Mouse (Mus musculus): ENCODE results near the gene Ssc5d. TPM values are rescaled to one million over a fixed set of nuclear protein-coding genes. Genes with fewer than 3 reads are reported as not detected.

The Ssc5d gene
- polyA plus RNA-seq, 1 experiment from 2014 or later, result 1.0 TPM

DNA sequence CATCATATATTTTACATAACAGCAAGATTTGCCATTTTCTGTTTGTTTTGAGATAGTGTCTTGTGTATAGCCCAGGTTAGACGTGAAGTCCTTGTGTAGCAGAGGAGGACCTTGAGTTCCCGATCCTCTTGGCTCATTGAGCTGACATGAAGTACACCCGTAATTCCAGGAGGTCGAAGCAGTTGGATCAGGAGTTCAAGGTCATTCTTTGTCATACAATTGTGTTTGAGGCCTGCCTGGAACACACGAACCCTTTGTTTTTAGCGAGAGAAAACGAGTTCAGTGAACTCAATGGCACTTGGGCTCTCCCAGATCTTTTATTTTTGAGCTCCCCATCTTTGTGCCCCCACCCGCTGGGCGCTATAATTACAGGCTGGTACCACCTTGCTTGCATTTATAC lies 23.2 kb upstream of the Ssc5d start:
- Histone ChIP-seq H3K36me3 (replicated peaks) (no peaks in the 10 kb centered on the region), H3K4me1 (peaks cover 15% of the 10 kb centered on the region; the same call in 1 of the 2 replicates), H3K4me3 (no peak overlapping the region), H3K27ac (no peak overlapping the region), H3K9ac (no peak overlapping the region), H3K27me3 (replicated peaks) (no peaks in the 10 kb centered on the region), H3K4me2 (no peak overlapping the region), H3K9me3 (no peaks in the 10 kb centered on the region)
- no peak for ATAC-seq (replicated peaks)
- 82% methylated on average over 9 of the region's 9 CpGs for WGBS

DNA sequence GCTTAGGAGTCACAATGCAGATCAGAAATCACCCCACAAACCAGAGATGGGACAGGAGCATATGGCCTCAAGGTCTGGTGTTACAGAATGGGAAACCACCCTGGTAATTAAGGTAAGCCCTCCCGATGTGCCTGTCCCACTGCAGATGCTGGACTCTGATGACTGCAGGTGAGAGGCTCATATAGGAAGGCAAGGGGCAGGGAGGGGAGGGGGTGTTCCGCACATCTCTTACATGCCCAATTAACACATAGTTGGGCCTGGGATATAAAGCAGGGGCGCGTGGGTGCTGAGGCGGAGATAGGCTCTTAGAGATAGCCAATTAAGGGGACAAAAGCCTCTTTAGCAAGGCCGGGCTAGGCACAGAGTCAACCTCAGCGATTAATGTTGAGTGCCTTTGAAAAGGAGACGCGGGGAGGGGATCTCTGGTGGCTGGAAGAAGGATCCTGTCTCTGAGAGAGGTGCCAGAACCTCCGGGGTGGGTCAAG lies 19.1 kb upstream of the Ssc5d start, which contains the start of gene Gm36210:
Gm36210 (minus strand) TSS at position 51 of the 485 bp plus-strand sequence.
- WGBS, result 42% methylated on average over 10 of the region's 10 CpGs
- Histone ChIP-seq H3K27me3 (replicated peaks) (no peaks in the 10 kb centered on the region), H3K36me3 (replicated peaks) (no peaks in the 10 kb centered on the region), H3K4me2 (no peak within 1 kb of the TSS), H3K9ac (no peak within 1 kb of the TSS), H3K4me3 (no peak within 1 kb of the TSS), H3K27ac (no peak within 1 kb of the TSS), H3K9me3 (no peaks in the 10 kb centered on the region), H3K4me1 (no peaks in the 10 kb centered on the region)
- ATAC-seq (replicated peaks), result no peak

DNA sequence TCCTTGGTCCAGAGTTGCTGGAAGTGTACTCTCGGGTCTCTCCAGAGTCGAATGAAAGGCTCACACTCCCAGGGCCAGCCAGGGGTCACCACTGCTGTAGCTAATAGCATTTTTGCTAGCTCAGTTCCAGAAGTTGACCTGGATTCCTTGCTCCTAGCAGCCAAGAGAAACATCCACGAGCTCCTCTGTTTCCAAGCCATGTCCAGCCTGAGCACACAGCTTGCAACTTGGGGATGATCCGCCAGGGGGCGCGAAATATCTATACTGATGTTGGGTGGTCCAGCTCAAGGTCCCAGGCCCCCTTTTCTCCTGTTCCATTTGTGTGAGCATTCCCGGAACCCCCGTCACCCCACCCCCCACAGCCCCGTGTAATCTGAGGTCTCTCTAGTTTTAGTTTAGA lies 14.0 kb upstream of the Ssc5d start:
- no peak for ATAC-seq (replicated peaks)
- Histone ChIP-seq H3K4me2 (no peak overlapping the region), H3K9me3 (no peaks in the 10 kb centered on the region), H3K4me3 (peak overlapping the region; percentile 6), H3K27ac (no peak overlapping the region), H3K27me3 (replicated peaks) (no peaks in the 10 kb centered on the region), H3K36me3 (replicated peaks) (no peaks in the 10 kb centered on the region), H3K4me1 (peaks cover 15% of the 10 kb centered on the region), H3K9ac (no peak overlapping the region)
- 38% methylated on average over 9 of the region's 9 CpGs for WGBS

DNA sequence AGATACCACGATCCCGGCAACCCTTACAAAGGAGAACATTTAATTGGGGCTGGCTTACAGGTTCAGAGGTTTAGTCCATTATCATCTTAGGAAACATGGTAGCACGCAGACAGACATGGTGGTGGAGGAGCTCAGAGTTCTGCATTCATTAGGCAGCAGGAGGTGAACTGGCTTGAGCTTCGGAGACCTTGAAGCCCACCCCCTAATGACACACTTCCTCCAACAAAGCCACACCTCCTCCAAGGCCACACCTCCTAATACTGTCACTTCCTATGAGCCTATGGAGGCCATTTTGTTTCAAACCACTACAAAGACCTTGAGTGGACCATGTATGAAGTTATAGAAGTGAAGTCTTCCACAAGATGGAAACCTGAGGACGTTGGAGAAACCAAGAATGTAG lies 13.3 kb upstream of the Ssc5d start:
- Histone ChIP-seq H3K27me3 (replicated peaks) (no peaks in the 10 kb centered on the region), H3K9ac (no peak overlapping the region), H3K4me2 (no peak overlapping the region), H3K36me3 (replicated peaks) (no peaks in the 10 kb centered on the region), H3K4me3 (peak overlapping the region; percentile 6), H3K4me1 (peaks cover 22% of the 10 kb centered on the region), H3K9me3 (no peaks in the 10 kb centered on the region), H3K27ac (no peak overlapping the region)
- WGBS, result 64% methylated on average over 5 of the region's 5 CpGs
- no peak for ATAC-seq (replicated peaks)

DNA sequence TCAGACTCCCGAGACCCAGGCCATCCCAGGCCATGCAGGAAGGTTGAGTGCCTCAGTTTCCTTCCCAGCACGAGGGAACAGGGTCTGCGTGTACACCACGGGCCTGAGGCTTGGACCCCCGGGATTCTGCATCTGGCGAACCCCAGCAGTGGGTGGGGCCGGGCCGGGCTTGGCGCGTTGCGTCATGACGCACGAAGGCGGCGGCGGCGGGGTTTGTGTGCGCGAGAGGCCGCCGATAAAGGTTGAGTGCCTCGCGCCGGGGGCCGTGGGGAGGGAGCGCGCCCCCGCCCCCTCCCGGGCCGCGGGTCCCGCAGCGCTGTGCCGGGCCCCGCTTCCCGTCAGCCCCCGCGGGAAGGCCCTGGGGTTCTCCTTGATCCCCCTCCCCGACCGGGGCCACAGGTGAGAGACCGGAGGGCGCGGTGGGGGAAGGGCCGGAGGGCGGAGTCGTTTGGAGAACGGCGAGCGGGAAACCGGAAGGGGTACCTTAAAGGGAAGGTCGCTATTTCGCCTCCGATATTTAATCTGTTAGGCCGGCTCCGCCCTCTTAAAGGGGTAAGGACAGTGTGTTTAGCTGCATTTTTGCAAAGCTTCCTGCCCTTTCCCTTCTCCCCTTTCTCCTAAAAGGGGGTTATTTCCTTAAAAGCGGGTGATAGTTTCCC lies 10.4 kb upstream of the Ssc5d start, which contains the start of gene Zfp628:
Zfp628 (plus strand) TSS at position 211 of the 659 bp plus-strand sequence.
- ATAC-seq (replicated peaks), result peak; percentile 92
- peak within 1 kb of the TSS; percentile 68 for H3K4me2 ChIP-seq
- H3K4me1 ChIP-seq, result peaks cover 27% of the 10 kb centered on the region
- no peaks in the 10 kb centered on the region for H3K27me3 ChIP-seq (replicated peaks)
- H3K27ac ChIP-seq, result peak within 1 kb of the TSS; percentile 99
- H3K9me3 ChIP-seq, result no peaks in the 10 kb centered on the region
- H3K9ac ChIP-seq, result peak within 1 kb of the TSS; percentile 67
- WGBS, result under 1% methylated on average over 46 of the region's 56 CpGs
- peaks cover 4% of the 10 kb centered on the region for H3K36me3 ChIP-seq (replicated peaks)
- peak within 1 kb of the TSS; percentile 64 for H3K4me3 ChIP-seq

DNA sequence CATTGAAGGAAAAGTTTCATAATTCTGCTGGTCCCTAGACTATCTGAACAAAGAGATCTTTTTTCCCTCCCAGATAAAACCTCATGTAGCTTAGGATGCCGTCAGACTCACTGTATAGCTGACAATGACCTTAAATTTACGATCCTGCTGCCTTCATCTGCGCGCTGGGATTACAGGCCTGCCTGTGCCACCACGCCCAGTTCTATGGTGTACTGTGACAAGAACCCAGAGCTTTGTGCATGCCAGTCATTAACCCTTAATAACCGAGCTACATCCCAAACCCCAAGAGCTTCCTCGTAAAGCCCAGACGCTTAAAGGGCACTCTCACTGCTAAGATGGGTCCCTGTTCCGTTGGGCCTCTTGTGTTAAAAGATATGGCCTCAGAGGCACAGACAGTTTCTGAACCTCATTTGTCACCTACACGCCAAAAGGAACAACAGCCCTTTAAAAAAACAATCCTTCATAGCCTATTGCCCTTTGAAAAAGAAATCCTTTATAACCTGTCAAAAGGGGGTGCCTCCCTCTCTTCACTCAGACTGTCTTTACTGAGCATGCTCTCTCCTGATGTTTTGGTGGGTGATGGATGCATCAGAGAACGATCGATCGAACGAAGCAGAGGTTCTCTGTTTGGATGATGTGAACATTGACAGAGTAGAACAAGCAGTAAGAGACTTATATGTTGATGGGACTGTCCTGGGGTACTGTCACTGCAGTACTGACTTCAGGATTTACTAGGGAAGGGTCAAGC lies 9.7 kb upstream of the Ssc5d start:
- Histone ChIP-seq H3K9ac (peak overlapping the region; percentile 67), H3K36me3 (replicated peaks) (peaks cover 10% of the 10 kb centered on the region), H3K27me3 (replicated peaks) (no peaks in the 10 kb centered on the region), H3K27ac (peak overlapping the region; percentile 99), H3K4me1 (peaks cover 30% of the 10 kb centered on the region), H3K9me3 (no peaks in the 10 kb centered on the region), H3K4me3 (peak overlapping the region; percentile 64), H3K4me2 (peak overlapping the region; percentile 68)
- 11% methylated on average over 14 of the region's 14 CpGs for WGBS
- peak; percentile 48 for ATAC-seq (replicated peaks)

DNA sequence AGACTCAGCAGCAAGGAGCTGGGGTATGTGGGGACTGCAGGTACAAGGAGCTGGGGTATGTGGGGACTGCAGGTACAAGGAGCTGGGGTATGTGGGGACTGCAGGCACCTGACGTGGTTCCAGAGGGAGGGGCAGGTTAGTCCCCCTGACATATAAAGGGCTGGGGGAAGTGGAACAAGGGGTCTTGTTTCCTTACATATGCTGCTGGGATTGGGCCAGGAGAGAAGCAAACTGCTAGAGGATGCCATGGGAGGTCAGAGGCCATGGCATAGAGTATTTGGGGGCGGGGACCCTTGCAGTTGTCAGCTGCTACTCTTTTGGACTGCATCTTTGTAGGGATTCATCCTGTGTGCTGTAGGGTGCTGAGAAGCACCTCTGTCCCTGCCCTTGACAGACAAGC lies 8.1 kb upstream of the Ssc5d start:
- Histone ChIP-seq H3K36me3 (replicated peaks) (peaks cover 10% of the 10 kb centered on the region), H3K9ac (no peak overlapping the region; the same call in 1 of the 2 replicates), H3K9me3 (no peaks in the 10 kb centered on the region), H3K27ac (peak overlapping the region; percentile 99), H3K4me1 (peaks cover 44% of the 10 kb centered on the region), H3K27me3 (replicated peaks) (no peaks in the 10 kb centered on the region), H3K4me2 (no peak overlapping the region), H3K4me3 (no peak overlapping the region)
- WGBS, result 90% methylated on average over 2 of the region's 2 CpGs
- ATAC-seq (replicated peaks), result no peak

DNA sequence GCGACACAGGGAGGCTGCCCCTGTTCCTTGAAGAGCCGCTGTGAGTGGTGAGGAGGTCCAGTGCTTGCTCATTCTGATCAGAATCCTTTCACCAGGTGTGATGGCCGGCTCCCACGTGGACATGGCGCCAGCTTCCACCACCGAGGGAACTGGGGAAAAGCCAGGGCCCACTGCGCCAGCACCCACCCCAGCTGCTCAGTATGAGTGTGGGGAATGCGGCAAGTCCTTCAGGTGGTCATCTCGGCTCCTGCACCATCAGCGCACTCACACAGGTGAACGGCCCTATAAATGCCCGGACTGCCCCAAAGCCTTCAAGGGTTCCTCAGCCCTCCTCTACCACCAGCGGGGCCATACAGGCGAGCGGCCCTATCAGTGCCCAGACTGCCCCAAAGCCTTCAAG lies 6.9 kb upstream of the Ssc5d start:
- Histone ChIP-seq H3K9ac (no peak overlapping the region), H3K4me1 (peaks cover 54% of the 10 kb centered on the region), H3K27me3 (replicated peaks) (no peaks in the 10 kb centered on the region), H3K4me3 (no peak overlapping the region), H3K9me3 (no peaks in the 10 kb centered on the region), H3K4me2 (no peak overlapping the region), H3K36me3 (replicated peaks) (peaks cover 10% of the 10 kb centered on the region), H3K27ac (no peak overlapping the region)
- 90% methylated on average over 15 of the region's 15 CpGs for WGBS
- no peak for ATAC-seq (replicated peaks)

DNA sequence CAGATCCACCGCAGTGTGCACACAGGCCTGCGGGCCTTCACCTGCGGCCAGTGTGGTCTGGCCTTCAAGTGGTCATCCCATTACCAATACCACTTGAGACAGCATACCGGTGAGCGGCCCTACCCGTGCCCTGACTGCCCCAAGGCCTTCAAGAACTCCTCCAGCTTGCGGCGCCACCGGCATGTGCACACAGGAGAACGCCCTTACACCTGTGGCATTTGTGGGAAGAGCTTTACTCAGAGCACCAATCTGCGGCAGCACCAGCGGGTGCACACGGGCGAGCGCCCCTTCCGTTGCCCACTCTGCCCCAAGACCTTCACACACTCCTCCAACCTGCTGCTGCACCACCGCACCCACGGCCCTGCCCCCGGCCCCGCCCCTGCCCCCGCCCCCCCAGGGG lies 6.5 kb upstream of the Ssc5d start:
- Histone ChIP-seq H3K27me3 (replicated peaks) (no peaks in the 10 kb centered on the region), H3K4me3 (no peak overlapping the region), H3K9me3 (no peaks in the 10 kb centered on the region), H3K4me2 (no peak overlapping the region), H3K36me3 (replicated peaks) (peaks cover 10% of the 10 kb centered on the region), H3K9ac (no peak overlapping the region), H3K27ac (no peak overlapping the region), H3K4me1 (peaks cover 57% of the 10 kb centered on the region)
- no peak for ATAC-seq (replicated peaks)
- 90% methylated on average over 18 of the region's 21 CpGs for WGBS

DNA sequence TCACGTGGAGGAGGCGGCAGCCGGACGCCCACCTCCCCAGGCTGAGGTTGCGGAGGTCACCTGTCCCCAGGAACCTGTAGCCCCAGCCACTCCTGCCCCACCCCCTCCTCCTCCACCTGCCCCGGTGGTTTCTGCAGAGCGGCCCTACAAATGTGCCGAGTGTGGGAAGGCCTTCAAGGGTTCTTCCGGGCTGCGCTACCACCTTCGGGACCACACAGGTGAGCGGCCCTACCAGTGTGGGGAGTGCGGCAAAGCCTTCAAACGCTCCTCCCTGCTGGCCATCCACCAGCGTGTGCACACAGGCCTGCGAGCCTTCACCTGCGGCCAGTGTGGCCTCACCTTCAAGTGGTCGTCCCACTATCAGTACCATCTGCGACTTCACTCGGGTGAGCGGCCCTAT lies 5.6 kb upstream of the Ssc5d start:
- 93% methylated on average over 21 of the region's 21 CpGs for WGBS
- no peak for ATAC-seq (replicated peaks)
- Histone ChIP-seq H3K9me3 (no peaks in the 10 kb centered on the region), H3K4me3 (no peak overlapping the region), H3K36me3 (replicated peaks) (peaks cover 10% of the 10 kb centered on the region), H3K4me2 (no peak overlapping the region), H3K27me3 (replicated peaks) (no peaks in the 10 kb centered on the region), H3K9ac (no peak overlapping the region), H3K4me1 (peaks cover 60% of the 10 kb centered on the region), H3K27ac (no peak overlapping the region)

DNA sequence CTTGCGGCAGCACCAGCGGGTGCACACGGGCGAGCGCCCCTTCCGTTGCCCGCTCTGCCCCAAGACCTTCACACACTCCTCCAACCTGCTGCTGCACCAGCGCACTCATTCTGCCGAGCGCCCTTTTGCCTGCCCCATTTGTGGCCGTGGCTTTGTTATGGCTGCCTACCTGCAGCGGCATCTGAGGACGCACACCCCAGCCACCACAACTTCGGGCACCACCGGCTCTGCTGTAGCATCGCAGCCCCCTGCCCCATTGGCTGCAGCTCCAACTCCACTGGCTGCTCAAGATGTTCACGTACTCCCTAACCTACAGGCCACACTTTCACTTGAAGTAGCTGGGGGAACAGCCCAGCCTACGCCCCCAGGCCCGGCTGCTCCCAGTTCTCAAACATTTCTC lies 5.1 kb upstream of the Ssc5d start:
- Histone ChIP-seq H3K36me3 (replicated peaks) (peaks cover 10% of the 10 kb centered on the region), H3K27me3 (replicated peaks) (no peaks in the 10 kb centered on the region), H3K4me2 (no peak overlapping the region), H3K4me1 (peaks cover 65% of the 10 kb centered on the region), H3K27ac (peak overlapping the region; percentile 99), H3K9ac (no peak overlapping the region), H3K9me3 (no peaks in the 10 kb centered on the region), H3K4me3 (no peak overlapping the region)
- no peak for ATAC-seq (replicated peaks)
- 85% methylated on average over 19 of the region's 19 CpGs for WGBS

DNA sequence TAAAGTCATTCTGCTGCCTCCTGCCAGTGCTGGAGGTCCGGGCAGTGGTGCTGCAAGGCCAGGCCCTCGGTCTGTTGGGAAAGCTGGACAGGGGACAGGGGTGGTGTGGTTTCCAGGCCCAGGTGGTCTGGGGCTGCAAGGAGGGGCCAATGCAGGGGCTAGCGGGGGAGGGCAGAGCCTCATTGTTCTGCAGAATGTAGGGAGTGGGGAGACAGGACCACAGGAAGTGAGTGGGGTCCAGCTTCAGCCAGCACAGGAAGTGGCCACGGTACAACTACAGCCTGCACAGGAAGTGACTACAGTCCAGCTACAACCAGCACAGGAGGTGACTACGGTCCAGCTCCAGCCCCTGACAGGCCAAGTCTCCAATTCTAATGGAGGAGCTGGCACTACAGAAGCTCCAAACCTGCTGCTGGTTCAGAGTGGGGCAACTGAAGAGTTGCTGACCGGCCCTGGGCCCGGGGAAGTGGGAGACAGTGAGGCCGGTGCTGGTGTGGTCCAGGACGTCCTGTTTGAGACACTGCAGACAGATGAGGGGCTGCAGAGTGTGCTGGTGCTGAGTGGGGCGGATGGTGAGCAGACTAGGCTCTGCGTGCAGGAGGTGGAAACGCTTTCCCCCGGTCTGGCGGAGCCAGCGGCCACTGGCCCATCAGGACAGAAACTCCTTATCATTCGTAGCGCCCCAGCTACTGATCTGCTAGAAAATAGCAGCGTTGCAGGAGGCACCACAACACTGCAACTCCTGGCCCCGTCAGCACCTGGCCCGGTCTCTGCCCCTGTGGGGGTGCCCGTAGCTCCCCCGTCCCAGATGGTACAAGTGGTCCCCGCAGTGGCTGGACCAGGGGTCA lies 4.4 kb upstream of the Ssc5d start:
- Histone ChIP-seq H3K4me2 (peak overlapping the region; percentile 79), H3K4me1 (peaks cover 68% of the 10 kb centered on the region), H3K36me3 (replicated peaks) (peaks cover 10% of the 10 kb centered on the region), H3K9ac (peak overlapping the region; percentile 32; the same call in 1 of the 2 replicates), H3K27me3 (replicated peaks) (no peaks in the 10 kb centered on the region), H3K27ac (peak overlapping the region; percentile 99), H3K9me3 (no peaks in the 10 kb centered on the region), H3K4me3 (no peak overlapping the region)
- 57% methylated on average over 23 of the region's 23 CpGs for WGBS
- ATAC-seq (replicated peaks), result no peak

All from midbrain, embryonic 15.5 days (tissue).